Mouse (Mus musculus) cerebellum, postnatal 36 days (tissue): ENCODE results near the gene Pear1.

Experiments used
- DNase-seq, 2 experiments: peaks; one replicate each; pipeline ENCODE4 v3.0.0; 2021 to 2022; ENCODE audit warnings: mixed read lengths in 2 of 2

Pear1 gene

DNA sequence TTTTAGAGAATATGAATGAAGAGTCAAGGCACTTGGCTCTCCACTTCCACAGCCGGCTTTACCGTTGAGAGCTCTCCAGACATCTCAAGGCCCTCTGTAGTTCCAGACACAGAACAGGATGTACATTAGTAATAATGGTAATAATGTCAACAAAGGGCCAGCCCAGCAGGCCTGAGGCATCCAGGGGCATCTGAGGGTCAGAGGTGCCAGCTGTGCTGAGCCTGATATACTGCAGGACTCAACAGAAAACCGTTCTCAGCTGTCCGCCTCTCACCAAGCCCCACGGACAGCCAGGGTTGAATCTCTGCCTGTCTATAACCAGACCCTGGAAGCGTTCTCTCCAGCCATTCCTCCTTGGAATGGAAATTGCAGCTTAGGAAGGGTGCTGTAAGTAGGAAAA is 99.5 kb downstream of the Pear1 start:
- DNase-seq, result no peak

DNA sequence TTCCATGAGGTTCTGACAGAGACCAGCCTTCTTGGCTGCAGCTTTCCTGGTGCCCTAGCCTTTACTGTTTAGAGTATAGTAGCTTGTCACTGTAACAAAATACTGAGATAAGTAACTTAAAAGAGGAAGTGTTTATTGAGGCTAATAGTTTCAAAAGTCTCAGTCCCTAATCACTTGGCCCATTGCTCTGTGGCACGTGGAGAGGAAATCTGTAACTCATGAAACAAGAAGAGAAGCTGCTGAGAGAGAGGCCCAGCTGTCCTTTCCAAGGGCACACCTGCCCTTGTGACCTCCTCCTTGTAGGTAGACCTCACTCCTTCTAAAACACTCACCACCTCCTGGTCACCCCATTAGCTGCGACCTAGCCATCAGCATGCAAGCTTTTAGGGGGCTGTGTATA is 105.6 kb downstream of the Pear1 start:
- no peak for DNase-seq
